In genomic region chr2:130588373-130588772, GRCm38 (mm10) we compare ENCODE assay signal across 25 mouse cellular contexts. TPM values are rescaled to one million over a fixed set of nuclear protein-coding genes. Genes with fewer than 3 reads are reported as not detected.
"Had no signal": no experiment of that assay in that cellular context is flagged by ENCODE, and none has a peak within 500 bp of the region (broad histone marks: within the 10 kb centered on the region; RNA-seq: fewer than 3 reads in every experiment).

No protein-coding gene starts in this region.

- H3K27me3 ChIP-seq: lung, embryonic 15.5 days; stomach, embryonic 15.5 days had no signal

- ATAC-seq: liver, postnatal 0 days; lung, postnatal 0 days; midbrain, embryonic 16.5 days had no signal

- H3K9ac ChIP-seq: liver, embryonic 13.5 days; liver, embryonic 15.5 days; liver, postnatal 0 days; lung, embryonic 15.5 days; midbrain, embryonic 12.5 days; neural tube, embryonic 13.5 days; neural tube, embryonic 15.5 days; stomach, embryonic 15.5 days had no signal

- H3K9me3 ChIP-seq: liver, embryonic 13.5 days; liver, embryonic 15.5 days; lung, embryonic 15.5 days; midbrain, embryonic 12.5 days; neural tube, embryonic 13.5 days; neural tube, embryonic 15.5 days; stomach, embryonic 15.5 days had no signal

- H3K36me3 ChIP-seq: liver, embryonic 15.5 days had no signal

- H3K27ac ChIP-seq: liver, embryonic 13.5 days; liver, embryonic 15.5 days; lung, embryonic 15.5 days; macrophage; midbrain, embryonic 12.5 days; neural tube, embryonic 13.5 days; neural tube, embryonic 15.5 days; stomach, embryonic 15.5 days; stomach, postnatal 0 days had no signal

- H3K4me3 ChIP-seq: liver, embryonic 13.5 days; liver, embryonic 15.5 days; lung, embryonic 15.5 days; midbrain, embryonic 12.5 days; myocyte; neural tube, embryonic 13.5 days; neural tube, embryonic 15.5 days; stomach, embryonic 15.5 days had no signal

- H3K4me1 ChIP-seq: liver, embryonic 13.5 days; liver, embryonic 15.5 days; lung, embryonic 15.5 days; neural tube, embryonic 13.5 days; neural tube, embryonic 15.5 days; stomach, embryonic 15.5 days had no signal

- DNase-seq: liver, embryonic 13.5 days; liver, postnatal 0 days; lung, adult 2 months; lung, postnatal 14 days; lung, postnatal 36 days; midbrain, embryonic 14.5 days; right cerebral cortex, adult 18-20 months; thymus, adult 2 months; thymus, postnatal 25 days; thymus, postnatal 4 days had no signal

RNA-seq across cellular contexts. Expression of gene Avp, which starts 6.0 kb away (rescaled TPM):
- total RNA-seq: megakaryocyte, adult 5-6 weeks had no signal
- polyA plus RNA-seq: liver, embryonic 13.5 days; liver, embryonic 15.5 days; liver, postnatal 0 days; lung, embryonic 15.5 days; lung, postnatal 0 days; macrophage; midbrain, embryonic 12.5 days; midbrain, embryonic 14.5 days; myocyte; neural tube, embryonic 11.5 days; neural tube, embryonic 15.5 days; spleen, adult 2 months; stomach, embryonic 15.5 days; urinary bladder, adult 2 months had no signal

RNA-seq across cellular contexts. Expression of gene Oxt, which starts 12.4 kb away (rescaled TPM):
- total RNA-seq: megakaryocyte, adult 5-6 weeks had no signal
- polyA plus RNA-seq: liver, embryonic 13.5 days; liver, embryonic 15.5 days; liver, postnatal 0 days; lung, adult 2 months; lung, embryonic 15.5 days; lung, postnatal 0 days; macrophage; midbrain, embryonic 12.5 days; myocyte; neural tube, embryonic 13.5 days; neural tube, embryonic 15.5 days; stomach, embryonic 15.5 days; stomach, postnatal 0 days; urinary bladder, adult 2 months had no signal
